Mouse (Mus musculus) large intestine, adult 2 months (tissue): ENCODE measurements around the gene Olfr893. TPM values are rescaled to one million over a fixed set of nuclear protein-coding genes. Genes with fewer than 3 reads are reported as not detected.
"Not testable (repeated sequence)": the region's sequence is repeated elsewhere in the genome, so short reads cannot be mapped to it uniquely, and the experiment has no call there.

ENCODE experiments used
- DNase-seq: peaks from one replicate; pipeline ENCODE4 v3.0.0-alpha.2; 2012; ENCODE audit warnings: low read depth, low spot score
- WGBS: fragments of 180-500 bp; shearing (Covaris S2); methylation state at CpG from one replicate; pipeline ENCODE4 v1.1.7; 2018; 5-methylcytosine and 5-hydroxymethylcytosine counted together
- polyA plus RNA-seq: library from polyadenylated mRNA; depleted of rRNA; stranded (reverse); fragments of >200 nt; gene quantifications from 2 replicates; pipeline ENCODE4 v1.2.3, GENCODE M21; 2012; rRNA removed

Gene Olfr893
- not detected in 2 replicates for polyA plus RNA-seq

DNA sequence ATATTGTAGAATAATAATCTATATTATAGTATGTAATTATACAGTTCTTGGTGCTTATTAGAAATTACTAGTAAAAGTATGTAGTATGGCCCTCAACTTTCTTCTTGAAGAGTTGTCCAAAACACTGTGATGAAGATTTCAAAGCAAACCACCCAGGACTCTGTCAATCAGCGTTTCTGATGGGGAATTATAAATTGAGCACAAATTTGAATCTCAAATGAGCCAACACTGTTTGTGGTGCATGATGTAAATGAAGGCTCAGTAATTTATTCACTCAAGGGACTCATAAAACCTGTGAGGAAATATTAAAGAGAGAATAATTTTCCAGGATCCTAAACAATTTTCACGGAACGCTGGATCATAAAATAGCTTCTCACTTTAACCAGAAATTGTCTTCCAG, at the start of gene Olfr893:
Gene Olfr893, plus strand, starts transcription at position 301 of the 400 bp plus-strand sequence.
- no peak for DNase-seq
- 81% methylated on average over 3 of the region's 3 CpGs for WGBS

DNA sequence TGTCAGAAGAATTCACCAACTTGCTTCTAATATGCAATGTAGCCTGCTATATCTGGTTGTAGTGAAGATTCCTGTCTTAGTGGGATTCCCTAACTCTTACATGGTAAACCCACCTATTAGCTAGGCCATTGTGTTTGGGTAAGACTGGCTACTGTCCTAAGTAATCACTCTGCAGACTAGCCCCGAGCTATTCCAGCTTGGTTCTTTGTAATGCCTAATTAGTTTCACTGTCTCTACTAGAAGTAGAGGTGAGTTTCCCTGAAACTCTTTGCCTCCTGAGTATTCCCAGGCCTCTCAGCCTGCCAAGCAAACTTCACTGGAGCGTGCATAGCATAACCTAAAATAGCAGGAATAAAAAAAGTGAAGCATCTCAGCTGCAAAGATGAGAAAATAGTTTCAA, 39.8 kb upstream of the Olfr893 start:
- DNase-seq, result not testable (repeated sequence)
- WGBS, result 49% methylated on average over 2 of the region's 2 CpGs

DNA sequence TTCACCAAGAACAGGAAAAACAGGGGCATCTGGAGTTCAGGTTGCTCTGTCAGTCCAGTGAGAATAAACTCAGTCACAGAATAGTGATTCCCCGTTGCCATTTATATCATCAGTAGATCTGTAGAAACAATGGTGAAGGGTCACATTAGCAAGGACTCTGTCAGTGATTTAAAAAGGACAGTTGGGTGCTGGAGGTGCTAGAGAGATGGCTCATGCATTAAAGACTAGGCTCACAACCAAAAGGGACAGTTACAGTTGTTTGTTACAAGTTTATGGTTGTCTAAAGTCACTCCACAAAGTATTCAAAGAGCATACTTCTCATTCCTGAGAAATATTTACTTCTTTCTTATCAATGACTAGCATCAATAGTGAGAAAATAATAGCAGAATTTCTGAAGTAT, 27.4 kb upstream of the Olfr893 start, which contains the start of gene Olfr891:
Gene Olfr891, minus strand, starts transcription at position 101 of the 400 bp plus-strand sequence.
- WGBS, result 76% methylated on average over 1 of the region's 1 CpGs
- DNase-seq, result no peak

DNA sequence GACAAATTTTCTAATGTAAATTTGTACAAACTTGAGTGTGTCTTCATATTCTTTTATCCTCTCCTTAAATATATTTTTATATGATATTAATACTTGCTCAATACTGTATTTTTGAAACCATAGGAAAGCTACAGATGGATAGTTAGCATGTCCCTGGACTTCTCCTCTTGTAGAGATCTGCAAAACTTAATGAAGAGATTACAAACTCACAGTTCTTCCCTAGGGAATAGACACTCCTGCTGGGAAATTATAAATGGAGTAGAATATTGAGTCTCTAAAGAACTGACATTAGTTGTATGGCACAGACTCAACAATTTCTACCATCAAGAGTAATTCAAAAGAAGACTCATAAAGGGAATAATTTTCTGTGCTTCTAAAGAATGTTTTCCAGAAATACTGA, 9.6 kb downstream of the Olfr893 start, which contains the start of gene Olfr894:
Gene Olfr894, plus strand, starts transcription at position 301 of the 400 bp plus-strand sequence.
- DNase-seq, result no peak

DNA sequence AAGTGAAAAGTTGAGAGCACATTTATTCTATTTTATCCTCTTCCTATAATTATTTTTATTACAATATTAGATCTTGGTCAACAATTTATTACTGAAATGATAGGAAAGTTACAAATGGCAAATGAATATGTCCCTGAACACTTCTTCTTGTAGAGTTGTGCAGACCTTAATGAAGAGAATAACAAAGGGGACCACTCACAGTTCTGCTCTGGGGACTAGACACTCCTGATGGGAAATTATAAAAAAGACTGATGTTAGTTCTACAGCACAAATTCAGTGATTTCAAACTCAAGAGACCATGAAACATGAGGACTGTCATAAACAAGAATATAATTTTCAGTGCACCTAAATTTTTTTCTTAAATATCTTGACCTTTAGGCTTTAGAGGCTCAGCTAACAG, 44.3 kb downstream of the Olfr893 start, which contains the start of gene Olfr143:
Gene Olfr143, plus strand, starts transcription at position 301 of the 400 bp plus-strand sequence.
- no peak for DNase-seq

Other genes with a start within 250 kb of the Olfr893 start
- gene Olfr881, start 216.5 kb upstream of the Olfr893 start, polyA plus RNA-seq, result not detected in 2 replicates
- gene Olfr883, start 182.6 kb upstream of the Olfr893 start, polyA plus RNA-seq, result not detected in 2 replicates
- gene Olfr884, start 161.8 kb upstream of the Olfr893 start, polyA plus RNA-seq, result not detected in 2 replicates
- gene Olfr885, start 147.0 kb upstream of the Olfr893 start, polyA plus RNA-seq, result not detected in 2 replicates
- gene Olfr887, start 124.3 kb upstream of the Olfr893 start, polyA plus RNA-seq, result not detected in 2 replicates
- gene Olfr888, start 100.2 kb upstream of the Olfr893 start, polyA plus RNA-seq, result not detected in 2 replicates
- gene Olfr889, start 93.2 kb upstream of the Olfr893 start, polyA plus RNA-seq, result not detected in 2 replicates
- gene Olfr890, start 65.8 kb upstream of the Olfr893 start, polyA plus RNA-seq, result not detected in 2 replicates
- not detected in 2 replicates for gene Olfr891, start 27.5 kb upstream of the Olfr893 start, polyA plus RNA-seq
- not detected in 2 replicates for gene Olfr894, start 9.7 kb downstream of the Olfr893 start, polyA plus RNA-seq
- gene Olfr143, start 44.4 kb downstream of the Olfr893 start, polyA plus RNA-seq, result not detected in 2 replicates
- not detected in 2 replicates for gene Olfr895, start 59.5 kb downstream of the Olfr893 start, polyA plus RNA-seq
- not detected in 2 replicates for gene Olfr896-ps1, start 82.7 kb downstream of the Olfr893 start, polyA plus RNA-seq
- not detected in 2 replicates for gene Olfr25, start 120.7 kb downstream of the Olfr893 start, polyA plus RNA-seq
- gene Olfr898, start 140.0 kb downstream of the Olfr893 start, polyA plus RNA-seq, result not detected in 2 replicates
- gene Olfr250, start 158.5 kb downstream of the Olfr893 start, polyA plus RNA-seq, result not detected in 2 replicates
- not detected in 2 replicates for gene Olfr251, start 168.7 kb downstream of the Olfr893 start, polyA plus RNA-seq
- gene Olfr147, start 193.3 kb downstream of the Olfr893 start, polyA plus RNA-seq, result not detected in 2 replicates
- gene Olfr901, start 221.1 kb downstream of the Olfr893 start, polyA plus RNA-seq, result not detected in 2 replicates
- gene Olfr902, start 239.3 kb downstream of the Olfr893 start, polyA plus RNA-seq, result not detected in 2 replicates